Mouse (Mus musculus) lung, embryonic 14.5 days (tissue): ENCODE results near the gene Clasrp. TPM values are rescaled to one million over a fixed set of nuclear protein-coding genes. Genes with fewer than 3 reads are reported as not detected.

ENCODE experiments used
- ATAC-seq: fragments of 200-750 bp; cut with Nextera tagmentation; 2 replicates; pipeline ENCODE4 v1.8.0; 2017; ENCODE audit warnings: mild to moderate bottlenecking, moderate TSS enrichment, moderate library complexity; ENCODE audit not compliant: insufficient read depth
- DNase-seq: peaks from one replicate; pipeline ENCODE4 v3.0.0-alpha.2; 2015
- H3K27ac ChIP-seq: fragments of 300-500 bp; sonication (generic); 2 replicates; pipeline ENCODE4 v1.5.1; 2014; ENCODE audit warnings: low read depth, mild to moderate bottlenecking, moderate library complexity
- H3K27me3 ChIP-seq: fragments of 300-500 bp; sonication (generic); 2 replicates; pipeline ENCODE4 v1.6.1; 2014; ENCODE audit warnings: low read length, control low read depth; ENCODE audit not compliant: insufficient read depth
- H3K36me3 ChIP-seq: fragments of 300-500 bp; sonication (generic); 2 replicates; pipeline ENCODE4 v1.6.1; 2014; ENCODE audit warnings: control low read depth; ENCODE audit not compliant: insufficient read depth
- H3K4me1 ChIP-seq: fragments of 300-500 bp; sonication (generic); 2 replicates; pipeline ENCODE4 v1.6.1; 2014; ENCODE audit warnings: antibody characterized with exemption, control low read depth; ENCODE audit not compliant: insufficient read depth
- H3K4me2 ChIP-seq: fragments of 300-500 bp; sonication (generic); 2 replicates; pipeline ENCODE4 v1.6.1; 2014; ENCODE audit warnings: mild to moderate bottlenecking
- H3K4me3 ChIP-seq: fragments of 300-500 bp; sonication (generic); 2 replicates; pipeline ENCODE4 v1.5.1; 2014; ENCODE audit warnings: low read depth, low read length
- H3K9ac ChIP-seq: fragments of 300-500 bp; sonication (generic); 2 replicates; pipeline ENCODE4 v1.6.1; 2014
- H3K9me3 ChIP-seq: fragments of 300-500 bp; sonication (generic); 2 replicates; pipeline ENCODE4 v1.6.1; 2016; ENCODE audit warnings: low read depth, low read length, control low read depth
- CTCF ChIP-seq: IDR thresholded peaks from 2 replicates; pipeline ENCODE4 v1.5.1; 2016; ENCODE audit warnings: antibody characterized with exemption, low read depth
- WGBS: fragments of 180-500 bp; shearing (Covaris S2); extraction: QIAGEN DNeasy Blood & Tissue Kit; methylation state at CpG from one replicate; pipeline ENCODE4 v1.1.7; 2014; 5-methylcytosine and 5-hydroxymethylcytosine counted together
- polyA plus RNA-seq: library from polyadenylated mRNA; unstranded; fragments of >200 nt; fragmentation: Nextera tagmentation; extraction: Ambion mirVana; gene quantifications from 2 replicates; pipeline ENCODE4 v1.2.1, GENCODE M21; 2014

Clasrp gene
- polyA plus RNA-seq, 1 experiment from 2014 or later = 51.5 TPM

GRCm38 (mm10) chr7:19562643-19563410 is 41.5 kb downstream of the Clasrp start, which contains the start of gene Ppp1r37:
Ppp1r37 (minus strand) TSS chr7:19563076.
- ATAC-seq = no peak
- 2% methylated on average over 19 of the region's 19 CpGs for WGBS
- peak; percentile 58 for DNase-seq

GRCm38 (mm10) chr7:19561765-19562642 is 42.3 kb downstream of the Clasrp start:
- Histone ChIP-seq H3K36me3 (peaks cover 24% of the 10 kb centered on the region), H3K4me2 (peak overlapping the region; percentile 99), H3K4me3 (peak overlapping the region; percentile 88), H3K9me3 (no peaks in the 10 kb centered on the region; the same call in 1 of the 2 replicates), H3K27ac (peak overlapping the region; percentile 92), H3K9ac (peak overlapping the region; percentile 95), H3K4me1 (peaks cover 5% of the 10 kb centered on the region; the same call in 1 of the 2 replicates), H3K27me3 (no peaks in the 10 kb centered on the region)
- TF ChIP-seq CTCF = no peak
- WGBS = under 1% methylated on average over 102 of the region's 102 CpGs
- DNase-seq (peak; percentile 97), ATAC-seq (peak; percentile 88)

More at GRCm38 (mm10) chr7:19562643-19563410, 41.5 kb downstream of the Clasrp start, which contains the start of gene Ppp1r37:
- peaks cover 29% of the 10 kb centered on the region for H3K36me3 ChIP-seq
- no peak for TF ChIP-seq CTCF
- H3K4me1 ChIP-seq = peaks cover 5% of the 10 kb centered on the region; the same call in 1 of the 2 replicates
- peak within 1 kb of the TSS; percentile 99 for H3K4me2 ChIP-seq
- H3K4me3 ChIP-seq = peak within 1 kb of the TSS; percentile 88
- H3K27ac ChIP-seq = peak within 1 kb of the TSS; percentile 92
- H3K9ac ChIP-seq = peak within 1 kb of the TSS; percentile 95
- H3K27me3 ChIP-seq = no peaks in the 10 kb centered on the region
- H3K9me3 ChIP-seq = no peaks in the 10 kb centered on the region; the same call in 1 of the 2 replicates

- 1% methylated on average over 11 of the region's 11 CpGs for WGBS
- Histone ChIP-seq H3K4me1 (peaks cover 5% of the 10 kb centered on the region; the same call in 1 of the 2 replicates), H3K27ac (peak overlapping the region; percentile 92), H3K36me3 (peaks cover 24% of the 10 kb centered on the region), H3K4me2 (peak overlapping the region; percentile 99), H3K27me3 (no peaks in the 10 kb centered on the region), H3K9ac (peak overlapping the region; percentile 95), H3K9me3 (no peaks in the 10 kb centered on the region; the same call in 1 of the 2 replicates), H3K4me3 (peak overlapping the region; percentile 88)
- ATAC-seq = no peak
- no peak for TF ChIP-seq CTCF
- DNase-seq = no peak
Observed at GRCm38 (mm10) chr7:19561431-19561764, 42.9 kb downstream of the Clasrp start.

- H3K27me3 ChIP-seq = no peaks in the 10 kb centered on the region
- peaks cover 25% of the 10 kb centered on the region for H3K36me3 ChIP-seq
- H3K4me2 ChIP-seq = peak overlapping the region; percentile 99
- H3K9me3 ChIP-seq = no peaks in the 10 kb centered on the region; the same call in 1 of the 2 replicates
- H3K9ac ChIP-seq = peak overlapping the region; percentile 95
- H3K4me3 ChIP-seq = peak overlapping the region; percentile 88
- 16% methylated on average over 11 of the region's 11 CpGs for WGBS
- TF ChIP-seq CTCF = no peak
- no peak for ATAC-seq
- H3K4me1 ChIP-seq = peaks cover 5% of the 10 kb centered on the region; the same call in 1 of the 2 replicates
- peak overlapping the region; percentile 92; the same call in 1 of the 2 replicates for H3K27ac ChIP-seq
- no peak for DNase-seq
Observed at GRCm38 (mm10) chr7:19560491-19561260, 43.6 kb downstream of the Clasrp start.

- Histone ChIP-seq H3K9ac (no peak overlapping the region), H3K4me3 (no peak overlapping the region), H3K9me3 (no peaks in the 10 kb centered on the region), H3K27ac (no peak overlapping the region), H3K36me3 (peaks cover 23% of the 10 kb centered on the region), H3K4me1 (peaks cover 5% of the 10 kb centered on the region; the same call in 1 of the 2 replicates), H3K27me3 (no peaks in the 10 kb centered on the region), H3K4me2 (peak overlapping the region; percentile 99)
- no peak for ATAC-seq
- TF ChIP-seq CTCF = peak; percentile 70
- 33% methylated on average over 2 of the region's 2 CpGs for WGBS
- peak; percentile 60 for DNase-seq
Observed at GRCm38 (mm10) chr7:19558965-19559364, 45.3 kb downstream of the Clasrp start.
